Mouse (Mus musculus) megakaryocyte-erythroid progenitor cell, adult 5 weeks (primary cell): Measurements from ENCODE around the gene Ccl19. TPM values are rescaled to one million over a fixed set of nuclear protein-coding genes. Genes with fewer than 3 reads are reported as not detected.

Experiments
- polyA plus RNA-seq: library from polyadenylated mRNA; stranded (reverse); fragments of >175 nt; gene quantifications from 2 replicates; pipeline ENCODE4 v1.2.3, GENCODE M21; 2012

Gene Ccl19
- not detected in 2 replicates for polyA plus RNA-seq

GRCm38 (mm10) chr4:42756477-42756876 is at the start of gene Ccl19:
Ccl19 (minus strand) TSS chr4:42756577.

GRCm38 (mm10) chr4:42773893-42774292 is 17.5 kb upstream of the Ccl19 start, which contains the start of gene Ccl21a:
Ccl21a (minus strand) TSS chr4:42773993.

GRCm38 (mm10) chr4:42735245-42735644 is 21.1 kb downstream of the Ccl19 start, which contains the start of gene 4930578G10Rik:
4930578G10Rik (plus strand) TSS chr4:42735545.

Other genes starting within 250 kb of the Ccl19 start
- gene Fam205a2, start 228.4 kb downstream of the Ccl19 start, polyA plus RNA-seq, result not detected in 2 replicates
- not detected in 2 replicates for gene Gm10591, start 144.4 kb downstream of the Ccl19 start, polyA plus RNA-seq
- not detected in 2 replicates for gene Gm2564, start 126.9 kb downstream of the Ccl19 start, polyA plus RNA-seq
- not detected in 2 replicates for gene Ccl27b, start 101.3 kb downstream of the Ccl19 start, polyA plus RNA-seq
- gene Il11ra2, start 94.7 kb downstream of the Ccl19 start, polyA plus RNA-seq, result not detected in 2 replicates
- gene 4930578G10Rik, start 21.0 kb downstream of the Ccl19 start, polyA plus RNA-seq, result not detected in 2 replicates
- gene Ccl21a, start 17.4 kb upstream of the Ccl19 start, polyA plus RNA-seq, result not detected in 2 replicates
- gene Fam205a1, start 97.3 kb upstream of the Ccl19 start, polyA plus RNA-seq, result 0.05 TPM in 1 of 2 replicates, not detected in the other
- gene Gm12394, start 100.2 kb upstream of the Ccl19 start, polyA plus RNA-seq, result not detected in 2 replicates
- not detected in 2 replicates for gene Fam205c, start 117.7 kb upstream of the Ccl19 start, polyA plus RNA-seq
- gene Phf24, start 160.1 kb upstream of the Ccl19 start, polyA plus RNA-seq, result 0.01 and 0.08 TPM in 2 replicates
- gene Dnajb5, start 193.2 kb upstream of the Ccl19 start, polyA plus RNA-seq, result 1.9 and 5.4 TPM in 2 replicates
- gene 1700022I11Rik, start 213.0 kb upstream of the Ccl19 start, polyA plus RNA-seq, result not detected in 2 replicates
- 222 and 226 TPM in 2 replicates for gene Vcp, start 243.9 kb upstream of the Ccl19 start, polyA plus RNA-seq